Mouse (Mus musculus) urinary bladder, postnatal 14 days (tissue): ENCODE results near the gene Mical1.

Experiments
- DNase-seq: peaks from one replicate; pipeline ENCODE4 v3.0.0; 2021; ENCODE audit warnings: low spot score

Gene Mical1

GRCm38 (mm10) chr10:41476171-41477017, at the start of gene Mical1:
Gene Mical1, plus strand, starts transcription at chr10:41476314.
- DNase-seq, result peak; percentile 66

GRCm38 (mm10) chr10:41426368-41426767, 49.7 kb upstream of the Mical1 start:
- DNase-seq, result no peak

- peak; percentile 59 for DNase-seq
These were observed 41.5 kb upstream of the Mical1 start for GRCm38 (mm10) chr10:41434624-41435023.

- DNase-seq, result no peak
These were observed 41.0 kb upstream of the Mical1 start for GRCm38 (mm10) chr10:41435141-41435540.

GRCm38 (mm10) chr10:41448216-41448615, 27.9 kb upstream of the Mical1 start:
- no peak for DNase-seq

- DNase-seq, result peak; percentile 26
These were observed 26.4 kb upstream of the Mical1 start for GRCm38 (mm10) chr10:41449684-41450083.

GRCm38 (mm10) chr10:41450137-41450670, 25.9 kb upstream of the Mical1 start, which contains the start of gene Zbtb24:
Gene Zbtb24, plus strand, starts transcription at chr10:41450383.
- peak; percentile 95 for DNase-seq

GRCm38 (mm10) chr10:41450780-41451522, 25.2 kb upstream of the Mical1 start:
- no peak for DNase-seq

GRCm38 (mm10) chr10:41451656-41452055, 24.5 kb upstream of the Mical1 start:
- DNase-seq, result no peak

GRCm38 (mm10) chr10:41452791-41453190, 23.3 kb upstream of the Mical1 start:
- DNase-seq, result no peak

GRCm38 (mm10) chr10:41459990-41460389, 16.1 kb upstream of the Mical1 start:
- no peak for DNase-seq

GRCm38 (mm10) chr10:41460501-41460900, 15.6 kb upstream of the Mical1 start:
- no peak for DNase-seq

GRCm38 (mm10) chr10:41461057-41461722, 14.9 kb upstream of the Mical1 start:
- no peak for DNase-seq

- DNase-seq, result no peak
These were observed 11.6 kb upstream of the Mical1 start for GRCm38 (mm10) chr10:41464401-41464955.

- DNase-seq, result no peak
These were observed 8.8 kb upstream of the Mical1 start for GRCm38 (mm10) chr10:41467325-41467724.

GRCm38 (mm10) chr10:41470693-41471092, 5.4 kb upstream of the Mical1 start:
- DNase-seq, result no peak

GRCm38 (mm10) chr10:41472534-41472933, 3.6 kb upstream of the Mical1 start:
- DNase-seq, result no peak

GRCm38 (mm10) chr10:41472962-41473481, 3.1 kb upstream of the Mical1 start:
- DNase-seq, result no peak

GRCm38 (mm10) chr10:41473782-41474468, 2.2 kb upstream of the Mical1 start:
- DNase-seq, result peak; percentile 36

- no peak for DNase-seq
These were observed 1.1 kb upstream of the Mical1 start for GRCm38 (mm10) chr10:41474981-41475391.

GRCm38 (mm10) chr10:41477018-41477277, 834 bp downstream of the Mical1 start:
- DNase-seq, result no peak
